Mouse (Mus musculus): ENCODE results near the gene Nbeal1. TPM values are rescaled to one million over a fixed set of nuclear protein-coding genes. Genes with fewer than 3 reads are reported as not detected.
"Not testable (repeated sequence)": the region's sequence is repeated elsewhere in the genome, so short reads cannot be mapped to it uniquely, and the experiment has no call there.

The Nbeal1 gene
- polyA plus RNA-seq, 2 experiments = 0.65 to 1.4 TPM

DNA sequence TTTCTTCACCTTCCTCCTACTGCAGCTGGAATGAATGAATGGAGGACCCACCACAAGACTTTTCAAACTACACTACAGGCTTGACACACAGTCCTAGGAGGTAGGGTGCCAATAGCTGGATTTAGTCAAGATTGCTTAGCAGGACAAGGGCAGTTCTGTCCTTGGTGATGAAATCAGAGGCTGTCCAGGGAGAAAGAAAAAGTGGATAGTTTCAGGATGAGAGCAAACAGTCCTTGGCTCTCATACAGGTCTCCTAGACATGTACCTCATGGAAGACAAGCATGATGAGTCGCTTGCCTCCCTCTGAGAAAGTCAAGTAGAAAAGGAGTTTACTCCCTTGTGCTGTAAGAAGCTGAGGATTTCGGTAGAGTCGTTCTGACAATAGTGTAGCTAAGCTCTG lies 16.7 kb upstream of the Nbeal1 start:
- H3K4me2 ChIP-seq (ENCODE audit: low read depth) = no peak overlapping the region
- no peak overlapping the region for H3K4me3 ChIP-seq (ENCODE audit: insufficient read depth in 1 of 2, low read depth in 2 of 2, low read length in 2 of 2)
- no peaks in the 10 kb centered on the region for H3K27me3 ChIP-seq (ENCODE audit: control insufficient read depth, insufficient read depth, low read length)
- no peaks in the 10 kb centered on the region for H3K9me3 ChIP-seq (ENCODE audit: control insufficient read depth, low read length)
- 58% methylated on average over 3 of the region's 3 CpGs for WGBS (ENCODE audit: insufficient replicate concordance)
- no peaks in the 10 kb centered on the region for H3K36me3 ChIP-seq (replicated peaks; ENCODE audit: control insufficient read depth, insufficient read depth, low read depth)
- H3K27ac ChIP-seq = no peak overlapping the region
- H3K9ac ChIP-seq (replicated peaks) = no peak overlapping the region
- no peaks in the 10 kb centered on the region for H3K4me1 ChIP-seq (replicated peaks; ENCODE audit: control insufficient read depth in 2 of 2, insufficient read depth in 2 of 2, low read length in 1 of 2)
- DNase-seq (ENCODE audit: low read depth in 3 of 3, low spot score in 3 of 3) (no peak), ATAC-seq (ENCODE audit: insufficient read depth) (no peak)
- TF ChIP-seq EP300 (IDR thresholded peaks at IDR 0.05; ENCODE audit: low read depth) (no peak), CTCF (IDR thresholded peaks at IDR 0.05; ENCODE audit: low read depth) (no peak)

DNA sequence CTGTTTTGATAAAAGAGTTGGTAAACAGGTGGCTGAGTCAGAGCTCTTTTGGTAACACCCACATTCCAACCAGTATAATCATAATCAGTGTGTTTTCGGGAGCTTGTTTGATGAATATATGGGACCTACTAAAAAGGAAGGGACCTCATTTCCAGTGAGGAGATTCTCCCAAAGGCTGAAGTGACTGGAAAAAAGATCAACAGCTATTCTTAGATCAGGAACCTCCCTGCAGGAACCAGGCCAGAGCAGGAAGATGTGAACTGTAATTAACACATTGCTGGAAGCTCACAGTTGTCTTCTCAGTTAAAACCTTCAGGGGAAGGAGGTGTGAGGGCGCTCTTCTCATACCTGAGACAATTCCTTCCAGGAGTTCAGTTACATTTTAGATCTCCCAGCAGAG lies 10.8 kb upstream of the Nbeal1 start:
- Histone ChIP-seq H3K9ac (replicated peaks) (no peak overlapping the region), H3K4me3 (ENCODE audit: insufficient read depth in 1 of 2, low read depth in 2 of 2, low read length in 2 of 2) (no peak overlapping the region), H3K9me3 (ENCODE audit: control insufficient read depth, low read length) (no peaks in the 10 kb centered on the region), H3K4me1 (replicated peaks; ENCODE audit: control insufficient read depth in 2 of 2, insufficient read depth in 2 of 2, low read length in 1 of 2) (no peaks in the 10 kb centered on the region), H3K27me3 (ENCODE audit: control insufficient read depth, insufficient read depth, low read length) (no peaks in the 10 kb centered on the region), H3K27ac (no peak overlapping the region), H3K4me2 (ENCODE audit: low read depth) (no peak overlapping the region), H3K36me3 (replicated peaks; ENCODE audit: control insufficient read depth, insufficient read depth, low read depth) (no peaks in the 10 kb centered on the region)
- ATAC-seq (ENCODE audit: insufficient read depth) = no peak
- TF ChIP-seq EP300 (IDR thresholded peaks at IDR 0.05; ENCODE audit: low read depth) = no peak
- no peak for TF ChIP-seq CTCF (IDR thresholded peaks at IDR 0.05; ENCODE audit: low read depth)
- no peak for DNase-seq (ENCODE audit: low read depth in 3 of 3, low spot score in 3 of 3)
- WGBS (ENCODE audit: insufficient replicate concordance) = 63% methylated on average over 2 of the region's 2 CpGs

DNA sequence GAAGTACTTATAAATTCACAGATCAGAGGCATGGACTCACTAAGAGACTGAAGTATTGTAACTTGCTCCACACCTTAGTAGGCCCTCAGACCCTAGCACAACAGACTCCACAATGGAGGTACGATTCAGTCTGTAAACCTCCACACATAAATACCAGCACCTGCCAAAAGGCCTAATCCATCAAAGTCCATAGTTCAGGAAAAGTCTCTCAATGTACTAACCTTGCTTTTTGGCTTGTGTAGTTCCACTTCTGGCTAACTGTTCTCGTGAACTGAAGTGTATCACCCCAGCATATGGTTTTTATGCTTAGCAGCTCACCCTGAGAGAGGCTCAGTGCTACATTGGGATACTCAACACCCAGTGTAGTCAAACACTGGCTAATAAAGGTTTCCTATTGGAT lies 10.1 kb upstream of the Nbeal1 start:
- no peak overlapping the region for H3K4me2 ChIP-seq (ENCODE audit: low read depth)
- 55% methylated on average over 2 of the region's 2 CpGs for WGBS (ENCODE audit: insufficient replicate concordance)

DNA sequence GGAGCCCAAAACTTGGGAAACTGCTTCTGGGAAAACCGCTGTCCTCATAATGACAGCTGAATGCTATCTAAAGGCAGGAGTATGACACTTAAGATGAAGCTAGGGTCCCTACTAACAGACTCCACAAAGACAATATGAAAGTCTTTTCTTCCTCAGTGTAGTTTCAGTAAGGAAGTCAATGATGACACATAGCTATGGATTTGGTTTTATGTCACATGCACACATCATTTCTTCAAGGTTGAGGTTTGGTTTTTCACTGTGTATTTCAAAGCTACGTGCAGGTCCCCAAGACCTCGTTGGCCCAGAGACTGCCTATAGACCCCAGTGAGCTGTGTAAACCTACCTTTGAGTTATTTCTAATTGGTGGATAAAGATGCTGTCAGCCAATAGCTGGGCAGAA lies 7.3 kb upstream of the Nbeal1 start:
- DNase-seq (ENCODE audit: low read depth in 3 of 3, low spot score in 3 of 3) = no peak
- H3K4me3 ChIP-seq (ENCODE audit: insufficient read depth in 1 of 2, low read depth in 2 of 2, low read length in 2 of 2) = no peak overlapping the region
- no peak overlapping the region for H3K27ac ChIP-seq
- TF ChIP-seq EP300 (IDR thresholded peaks at IDR 0.05; ENCODE audit: low read depth) (no peak), CTCF (IDR thresholded peaks at IDR 0.05; ENCODE audit: low read depth) (no peak)
- H3K36me3 ChIP-seq (replicated peaks; ENCODE audit: control insufficient read depth, insufficient read depth, low read depth) = no peaks in the 10 kb centered on the region
- H3K9me3 ChIP-seq (ENCODE audit: control insufficient read depth, low read length) = no peaks in the 10 kb centered on the region
- no peak overlapping the region for H3K4me2 ChIP-seq (ENCODE audit: low read depth)
- H3K4me1 ChIP-seq (replicated peaks; ENCODE audit: control insufficient read depth in 2 of 2, insufficient read depth in 2 of 2, low read length in 1 of 2) = no peaks in the 10 kb centered on the region
- no peak overlapping the region for H3K9ac ChIP-seq (replicated peaks)
- no peak for ATAC-seq (ENCODE audit: insufficient read depth)
- 71% methylated on average over 3 of the region's 3 CpGs for WGBS (ENCODE audit: insufficient replicate concordance)
- no peaks in the 10 kb centered on the region for H3K27me3 ChIP-seq (ENCODE audit: control insufficient read depth, insufficient read depth, low read length)

More for the DNA sequence above, 10.1 kb upstream of the Nbeal1 start:
- Histone ChIP-seq H3K9ac (replicated peaks) (no peak overlapping the region), H3K9me3 (ENCODE audit: control insufficient read depth, low read length) (no peaks in the 10 kb centered on the region), H3K36me3 (replicated peaks; ENCODE audit: control insufficient read depth, insufficient read depth, low read depth) (no peaks in the 10 kb centered on the region), H3K27ac (no peak overlapping the region), H3K4me1 (replicated peaks; ENCODE audit: control insufficient read depth in 2 of 2, insufficient read depth in 2 of 2, low read length in 1 of 2) (no peaks in the 10 kb centered on the region), H3K27me3 (ENCODE audit: control insufficient read depth, insufficient read depth, low read length) (no peaks in the 10 kb centered on the region), H3K4me3 (ENCODE audit: insufficient read depth in 1 of 2, low read depth in 2 of 2, low read length in 2 of 2) (no peak overlapping the region)
- DNase-seq (ENCODE audit: low read depth in 3 of 3, low spot score in 3 of 3) (no peak), ATAC-seq (ENCODE audit: insufficient read depth) (no peak)
- no peak for TF ChIP-seq EP300 (IDR thresholded peaks at IDR 0.05; ENCODE audit: low read depth)
- no peak for TF ChIP-seq CTCF (IDR thresholded peaks at IDR 0.05; ENCODE audit: low read depth)

DNA sequence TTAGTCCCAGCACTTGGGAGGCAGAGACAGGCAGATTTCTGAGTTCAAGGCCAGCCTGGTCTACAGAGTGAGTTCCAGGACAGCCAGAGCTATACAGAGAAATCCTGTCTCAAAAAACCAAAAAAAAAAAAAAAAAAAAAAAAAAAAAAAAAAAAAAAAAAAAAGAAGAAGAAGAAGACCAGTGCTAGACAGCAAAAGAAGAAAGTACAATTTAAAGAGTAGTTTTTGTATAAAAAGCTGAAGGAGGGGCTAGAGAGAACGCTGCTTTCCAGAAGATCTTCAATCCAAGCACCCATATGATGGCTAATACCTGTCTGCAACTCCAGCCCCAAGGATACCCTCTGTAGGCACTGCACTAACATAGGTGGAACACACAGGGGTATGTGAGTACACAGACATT lies 2.6 kb upstream of the Nbeal1 start:
- not testable (repeated sequence) for H3K27ac ChIP-seq; H3K4me3 ChIP-seq (ENCODE audit: insufficient read depth in 1 of 2, low read depth in 2 of 2, low read length in 2 of 2); H3K36me3 ChIP-seq (replicated peaks; ENCODE audit: control insufficient read depth, insufficient read depth, low read depth); H3K4me2 ChIP-seq (ENCODE audit: low read depth); H3K9ac ChIP-seq (replicated peaks); H3K9me3 ChIP-seq (ENCODE audit: control insufficient read depth, low read length); DNase-seq (ENCODE audit: low read depth in 3 of 3, low spot score in 3 of 3); H3K27me3 ChIP-seq (ENCODE audit: control insufficient read depth, insufficient read depth, low read length); H3K4me1 ChIP-seq (replicated peaks; ENCODE audit: control insufficient read depth in 2 of 2, insufficient read depth in 2 of 2, low read length in 1 of 2); ATAC-seq (ENCODE audit: insufficient read depth)
- 77% methylated on average over 1 of the region's 1 CpGs for WGBS (ENCODE audit: insufficient replicate concordance)
